Mouse (Mus musculus) embryo, embryonic 10.5 days (tissue): ENCODE data around the gene Fau.
A peak's percentile ranks its signal among the peaks of the same experiment; 100 is the strongest.

ENCODE experiments used
- DNase-seq: peaks from one replicate; pipeline ENCODE4 v3.0.0-alpha.2; 2015; ENCODE audit warnings: low spot score

The Fau gene

GRCm38 (mm10) chr19:6057313-6058096 is at the start of gene Fau, which contains the start of gene Mrpl49:
TSS of gene Fau (plus strand) at chr19:6057844.
TSS of gene Mrpl49 (minus strand) at chr19:6057785.
- DNase-seq: peak; percentile 98

DNA sequence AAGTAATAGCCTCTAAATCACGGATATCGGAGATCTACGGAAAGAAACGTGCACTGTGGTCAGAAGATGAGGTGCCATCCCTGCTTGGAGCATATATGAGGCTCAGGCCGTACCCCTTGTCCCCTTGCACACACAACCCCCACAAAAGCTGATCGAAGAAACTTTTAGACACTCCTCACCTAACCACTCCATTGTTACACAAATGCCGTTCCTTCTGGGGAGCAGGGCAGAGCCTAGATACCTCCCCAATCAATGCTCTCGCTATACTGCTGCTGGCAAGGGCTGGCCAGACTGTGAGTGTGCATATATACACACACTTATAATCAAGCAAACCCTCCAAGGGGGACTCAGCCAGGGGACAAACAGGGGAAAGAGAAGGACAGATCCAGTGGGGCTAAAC is 48.5 kb upstream of the Fau start:
- no peak for DNase-seq

DNA sequence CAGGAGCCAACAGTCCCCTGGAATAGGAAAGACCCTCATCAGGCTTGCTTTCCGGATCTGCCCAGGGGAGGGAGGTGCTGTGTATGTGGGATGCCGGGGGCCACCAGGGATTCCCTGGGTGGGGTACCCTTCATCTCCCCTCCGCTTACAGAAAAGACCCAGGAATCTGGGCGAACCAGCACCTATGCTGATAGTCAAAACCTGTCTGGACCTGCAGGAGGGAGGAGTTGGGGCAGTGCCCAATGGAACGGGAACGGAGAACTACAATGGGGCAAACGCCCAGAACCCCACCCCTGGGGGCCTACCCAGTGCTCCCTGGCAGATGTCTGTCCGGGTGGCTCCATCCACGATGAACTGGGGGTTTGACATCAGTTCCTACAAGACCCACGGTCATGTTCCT is 44.0 kb upstream of the Fau start:
- no peak for DNase-seq

DNA sequence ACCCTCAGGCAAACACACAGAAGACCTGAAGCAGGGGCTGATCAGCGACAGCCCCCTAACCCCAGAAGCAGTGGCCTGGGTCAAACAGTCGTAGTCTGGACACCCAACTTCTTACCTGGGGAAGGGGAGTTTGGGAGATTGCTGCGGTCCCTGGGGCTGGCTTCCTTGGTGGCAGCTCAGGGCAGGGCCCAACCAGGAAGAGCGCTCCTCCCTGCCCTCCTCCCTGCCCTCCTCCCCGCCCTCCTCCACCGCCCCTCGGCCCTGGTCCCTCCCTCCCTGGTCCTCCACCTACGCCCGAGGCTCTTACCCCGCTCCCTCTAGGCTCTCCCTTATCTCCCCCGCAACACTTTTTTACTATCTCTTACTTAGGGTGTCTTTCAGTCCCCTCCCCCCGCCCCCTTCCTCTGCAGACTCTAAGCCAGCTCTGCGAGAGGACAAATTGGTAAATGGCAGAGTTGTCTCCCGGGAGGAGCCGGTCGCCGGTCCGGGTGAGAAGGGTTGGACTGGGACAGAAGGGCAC is 42.6 kb upstream of the Fau start:
- DNase-seq: peak; percentile 58

GRCm38 (mm10) chr19:6015511-6016315 is 41.9 kb upstream of the Fau start, which contains the start of gene Capn1:
TSS of gene Capn1 (minus strand) at chr19:6015897.
- DNase-seq: peak; percentile 77

GRCm38 (mm10) chr19:6016532-6016931 is 41.1 kb upstream of the Fau start:
- DNase-seq: peak; percentile 26

GRCm38 (mm10) chr19:6018142-6019089 is 39.2 kb upstream of the Fau start:
- peak; percentile 94 for DNase-seq

GRCm38 (mm10) chr19:6020276-6020675 is 37.4 kb upstream of the Fau start:
- no peak for DNase-seq

- no peak for DNase-seq
Measured at GRCm38 (mm10) chr19:6023059-6023458, 34.6 kb upstream of the Fau start.

DNA sequence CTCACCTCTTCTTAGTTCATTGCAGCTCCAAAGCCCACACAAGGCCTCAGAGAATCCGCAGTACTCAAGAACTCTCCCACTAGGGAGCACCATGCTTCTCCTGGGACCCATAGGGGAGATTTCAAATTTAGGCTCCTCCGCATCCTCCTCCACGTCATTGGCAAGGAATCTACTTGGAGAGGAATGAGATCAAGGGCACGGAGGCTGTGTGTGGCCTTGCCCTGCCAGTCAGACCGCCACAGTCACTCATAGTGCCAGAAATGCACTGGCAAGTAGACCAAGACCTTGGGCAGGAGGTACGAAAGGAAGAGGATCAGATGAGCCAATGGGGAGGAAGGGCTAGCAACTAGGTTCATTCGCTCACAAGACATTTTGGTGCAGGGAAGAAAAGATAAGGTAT is 33.7 kb upstream of the Fau start:
- no peak for DNase-seq

DNA sequence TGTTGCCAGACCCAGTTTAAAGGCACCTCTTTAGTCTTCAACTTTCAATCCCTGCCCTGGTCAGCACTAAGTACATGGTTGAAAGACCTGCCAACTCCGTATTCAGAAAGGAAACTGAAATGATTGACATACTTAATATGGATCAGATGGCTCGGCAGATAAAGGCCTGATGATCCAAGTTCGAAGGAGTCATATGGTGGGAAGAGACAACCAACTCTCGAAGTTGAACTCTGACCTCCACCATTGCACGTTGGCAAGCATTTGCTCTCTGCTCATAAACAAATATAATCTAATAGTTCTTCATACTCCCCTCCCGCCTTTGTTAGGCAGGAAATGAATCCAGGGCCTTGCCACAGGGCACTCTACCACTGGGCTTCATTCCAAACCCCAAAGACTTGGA is 28.7 kb upstream of the Fau start:
- no peak for DNase-seq

DNA sequence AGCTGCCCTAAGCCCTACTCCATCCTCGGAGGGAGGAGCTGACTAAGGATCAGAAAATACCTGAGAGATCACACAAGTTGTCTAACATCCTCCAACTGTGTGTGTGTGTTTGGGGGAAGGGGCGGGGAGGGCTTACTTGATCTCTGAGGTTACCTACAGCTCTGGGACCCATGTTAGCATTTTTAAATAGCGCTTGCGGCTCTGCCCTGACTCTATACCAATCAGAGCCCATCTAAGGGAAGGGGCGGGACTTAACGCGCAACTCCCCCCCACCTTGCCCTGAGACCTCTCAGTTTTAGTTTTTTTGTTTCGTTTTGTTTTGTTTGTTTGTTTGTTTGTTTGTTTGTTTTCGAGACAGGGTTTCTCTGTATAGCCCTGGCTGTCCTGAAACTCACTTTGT is 28.2 kb upstream of the Fau start:
- no peak for DNase-seq

- DNase-seq: no peak
Measured at GRCm38 (mm10) chr19:6030520-6031280, 26.9 kb upstream of the Fau start.

DNA sequence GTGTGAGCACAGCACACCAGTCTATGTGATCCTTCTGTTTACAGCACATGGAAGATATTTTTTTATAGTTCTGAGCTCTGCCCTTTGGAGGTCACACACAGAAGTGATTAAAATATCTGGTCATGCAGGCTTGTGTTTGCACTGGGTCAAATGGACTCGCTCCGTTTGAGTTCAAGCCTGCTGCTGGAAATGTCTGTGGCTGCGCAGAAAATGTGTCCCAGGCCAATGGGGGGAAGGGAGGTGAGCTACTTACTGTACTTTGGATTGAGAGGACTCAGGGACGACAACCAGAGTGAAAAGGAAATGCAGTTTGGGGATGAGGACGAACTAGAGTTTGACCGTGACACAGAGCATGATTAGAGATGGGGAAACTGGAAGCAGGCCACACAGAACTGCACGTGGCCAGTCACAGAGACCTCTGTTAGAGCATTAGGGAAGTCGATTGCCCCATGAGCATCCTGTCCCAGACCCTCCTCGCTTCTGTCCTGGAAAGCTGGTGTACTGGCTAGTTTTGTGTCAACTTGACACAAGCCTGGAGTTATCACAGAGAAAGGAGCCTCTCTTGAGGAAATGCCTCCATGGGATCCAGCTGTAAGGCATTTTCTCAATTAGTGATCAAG is 21.6 kb upstream of the Fau start:
- no peak for DNase-seq

GRCm38 (mm10) chr19:6037695-6038094 is 19.9 kb upstream of the Fau start:
- DNase-seq: no peak

GRCm38 (mm10) chr19:6038326-6038725 is 19.3 kb upstream of the Fau start:
- DNase-seq: no peak

DNA sequence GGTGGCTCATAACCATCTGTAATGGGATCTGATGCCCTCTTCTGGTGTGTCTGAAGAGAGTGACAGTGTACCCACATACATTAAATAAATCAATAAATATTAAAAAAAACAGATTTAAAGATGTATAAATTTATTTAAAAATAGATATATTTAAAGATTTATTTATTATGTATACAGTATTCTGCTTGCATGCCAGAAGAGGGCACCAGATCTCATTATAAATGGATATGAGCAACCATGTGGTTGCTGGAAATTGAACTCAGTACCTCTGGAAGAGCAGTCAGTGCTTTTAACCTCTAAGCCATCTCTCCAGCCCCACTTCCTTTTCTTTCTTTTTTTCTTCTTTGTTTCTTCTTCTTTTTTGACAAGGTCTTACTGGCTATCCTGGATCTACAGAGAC is 17.6 kb upstream of the Fau start:
- no peak for DNase-seq

DNA sequence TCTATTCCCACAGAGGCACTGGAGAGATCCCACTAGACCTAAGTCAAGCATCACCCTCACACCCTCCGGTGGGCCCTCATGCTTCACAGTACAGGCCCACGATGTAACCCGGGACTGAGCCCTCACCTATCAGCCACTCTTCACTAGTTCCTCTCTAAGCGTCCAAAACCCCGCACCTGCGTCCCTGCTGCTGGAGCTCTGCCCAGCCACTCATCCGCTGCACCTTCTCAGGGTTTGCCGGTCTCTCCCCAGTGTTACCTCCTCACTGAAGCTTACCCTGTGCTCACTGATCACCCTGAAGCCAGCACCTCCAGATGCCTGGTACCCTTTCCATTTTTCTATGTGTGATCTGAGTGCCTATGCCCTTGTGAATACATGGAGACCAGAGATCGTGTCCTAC is 15.4 kb upstream of the Fau start:
- no peak for DNase-seq

- DNase-seq: peak; percentile 54
Measured at GRCm38 (mm10) chr19:6044102-6044501, 13.5 kb upstream of the Fau start.
